Mouse (Mus musculus) urinary bladder, postnatal 14 days (tissue): ENCODE data around the gene Prune1.
A peak's percentile ranks its signal among the peaks of the same experiment; 100 is the strongest.

Experiments used
- DNase-seq: peaks from one replicate; pipeline ENCODE4 v3.0.0; 2021; ENCODE audit warnings: low spot score

Gene Prune1

DNA sequence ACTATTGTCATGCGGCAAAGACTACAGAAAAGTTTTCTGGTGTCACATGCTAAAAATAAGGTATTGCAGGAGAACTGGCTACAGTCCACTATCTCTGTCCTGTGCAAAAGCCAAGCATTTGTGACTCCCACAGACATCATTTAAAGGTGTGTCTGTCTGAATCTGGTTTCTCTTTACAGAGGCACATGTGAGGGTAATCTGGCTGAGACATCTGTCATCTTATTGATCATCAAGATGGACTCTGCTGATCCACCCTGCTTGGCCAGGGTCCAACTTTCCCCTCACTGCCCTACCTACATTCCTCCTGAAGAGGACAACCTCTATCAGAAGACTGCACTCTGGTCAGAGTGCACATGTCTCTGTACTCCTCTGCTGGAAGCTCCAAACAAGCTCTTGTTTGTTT lies 4.7 kb downstream of the Prune1 start:
- peak; percentile 46 for DNase-seq

DNA sequence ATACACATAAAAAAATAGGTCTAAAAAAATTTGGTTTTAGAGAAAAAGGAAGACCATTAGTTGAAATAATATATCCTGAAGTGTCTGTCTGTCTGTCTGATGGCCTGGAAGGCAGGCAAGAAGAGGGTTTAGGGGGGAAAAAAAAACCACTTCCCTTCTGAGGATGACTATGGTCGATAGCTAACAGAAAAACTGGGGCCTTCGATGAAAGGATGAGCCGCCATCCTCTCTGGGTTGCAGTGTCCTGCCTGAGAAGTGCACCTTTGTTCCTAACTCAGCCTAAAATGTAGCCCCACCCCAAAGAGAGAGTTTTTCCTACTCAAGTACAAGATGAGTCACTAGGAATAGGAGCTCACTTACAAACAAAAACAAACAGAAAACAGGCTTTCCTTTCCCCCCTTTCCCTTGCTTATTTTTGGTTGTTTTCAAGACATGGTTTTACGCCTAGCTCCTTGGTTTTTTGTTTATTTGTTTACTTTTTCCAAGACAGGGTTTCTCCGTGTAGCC lies 5.4 kb downstream of the Prune1 start:
- no peak for DNase-seq

DNA sequence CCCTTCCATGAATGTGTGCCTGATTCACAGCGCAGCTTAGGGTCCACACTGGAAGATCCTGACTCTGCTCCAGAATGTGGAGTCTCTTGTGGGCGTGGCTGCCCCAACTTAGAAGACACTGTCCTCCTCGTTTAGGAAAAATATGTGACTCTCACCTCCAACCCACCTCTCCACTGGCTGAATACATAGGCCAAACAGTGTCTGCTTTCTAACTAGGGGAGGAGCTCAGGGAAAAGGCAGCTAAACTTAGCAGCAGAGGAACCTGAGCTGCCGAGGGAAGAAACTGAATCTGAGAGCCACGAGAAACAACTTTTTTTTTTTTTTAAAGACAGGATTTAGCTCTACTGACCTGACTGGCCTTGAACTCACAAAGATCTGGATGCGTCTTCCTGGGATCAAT lies 6.7 kb downstream of the Prune1 start:
- no peak for DNase-seq

DNA sequence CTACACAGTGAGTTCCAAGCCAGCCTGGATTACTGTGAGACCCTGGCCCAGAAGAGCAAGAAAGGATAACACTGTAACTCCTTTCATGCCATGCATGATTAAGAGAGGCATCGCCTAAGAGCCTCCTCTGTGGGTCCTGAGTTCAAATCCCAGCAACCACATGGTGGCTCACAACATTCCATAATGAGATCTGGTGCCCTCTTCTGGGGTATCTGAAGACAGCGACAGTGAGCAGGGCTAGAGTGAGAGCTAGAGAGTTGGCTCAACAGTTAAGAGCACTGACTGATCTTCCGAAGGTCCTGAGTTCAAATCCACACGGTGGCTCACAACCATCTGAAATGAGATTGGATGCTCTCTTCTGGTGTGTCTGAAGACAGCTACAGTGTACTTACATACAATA lies 7.4 kb downstream of the Prune1 start:
- no peak for DNase-seq

DNA sequence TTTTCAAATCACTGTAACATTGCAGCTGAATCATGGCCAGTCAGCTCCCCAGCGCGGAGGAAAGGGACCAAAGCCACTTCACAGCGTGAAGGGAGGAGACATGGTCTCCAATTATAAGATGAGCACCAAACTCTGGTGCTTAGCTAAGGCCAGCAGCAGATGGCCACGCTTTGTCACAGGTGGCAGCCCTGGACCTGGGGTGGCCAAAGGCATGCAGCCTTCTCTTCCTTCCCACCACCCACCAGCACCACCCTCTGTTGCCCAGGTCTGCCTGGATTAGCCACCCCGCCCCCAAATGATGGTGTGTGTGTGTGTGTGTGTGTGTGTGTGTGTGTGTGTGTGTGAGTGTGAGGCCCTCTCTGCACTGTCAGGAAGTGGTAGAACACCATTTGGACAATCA lies 8.4 kb downstream of the Prune1 start:
- DNase-seq, result no peak

DNA sequence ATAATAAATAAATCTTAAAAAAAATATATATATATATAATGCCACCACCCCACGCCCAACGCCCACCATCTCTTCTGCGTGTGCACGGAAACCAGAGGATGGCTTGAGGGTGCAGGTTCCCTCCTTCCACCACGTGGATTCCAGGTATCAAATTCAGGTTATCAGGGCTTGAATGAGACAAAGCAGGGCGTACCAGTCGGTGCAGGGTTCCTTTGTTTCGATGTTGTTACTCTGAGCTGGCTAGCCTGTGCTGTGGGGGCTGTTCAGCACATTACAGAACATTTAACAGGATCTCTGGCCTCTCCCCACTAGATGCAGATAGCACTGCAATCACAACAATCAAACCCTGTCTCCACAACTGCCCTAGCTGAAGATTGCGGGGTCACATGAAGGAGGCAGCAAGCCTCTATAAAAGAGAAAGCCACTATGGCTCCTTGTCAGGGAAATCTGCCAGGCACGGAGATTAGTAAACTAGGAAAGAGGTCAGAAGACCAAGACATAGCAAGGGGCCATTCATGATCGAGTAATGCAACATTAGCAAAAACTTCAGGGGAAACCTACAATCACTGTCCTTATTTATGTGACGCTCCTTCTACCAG lies 11.0 kb downstream of the Prune1 start:
- DNase-seq, result no peak

DNA sequence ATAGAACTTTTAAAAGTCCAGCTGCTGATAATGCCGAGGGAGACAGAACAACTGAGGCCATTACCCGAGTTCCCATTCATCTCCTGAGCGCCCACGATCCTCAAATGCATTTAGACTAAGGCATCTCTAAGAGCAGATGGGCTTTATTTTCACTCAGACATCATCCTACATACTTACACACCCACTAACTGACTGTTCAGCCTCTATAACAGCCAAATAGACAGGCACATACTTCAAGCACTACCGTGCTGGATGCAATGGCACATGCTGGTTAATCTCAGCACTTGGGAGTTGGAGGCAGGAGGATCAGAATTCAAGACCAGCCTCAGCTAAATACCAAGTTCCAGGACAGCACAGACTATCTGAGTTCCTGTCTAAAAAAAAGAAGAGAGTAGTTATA lies 12.1 kb downstream of the Prune1 start:
- DNase-seq, result no peak

DNA sequence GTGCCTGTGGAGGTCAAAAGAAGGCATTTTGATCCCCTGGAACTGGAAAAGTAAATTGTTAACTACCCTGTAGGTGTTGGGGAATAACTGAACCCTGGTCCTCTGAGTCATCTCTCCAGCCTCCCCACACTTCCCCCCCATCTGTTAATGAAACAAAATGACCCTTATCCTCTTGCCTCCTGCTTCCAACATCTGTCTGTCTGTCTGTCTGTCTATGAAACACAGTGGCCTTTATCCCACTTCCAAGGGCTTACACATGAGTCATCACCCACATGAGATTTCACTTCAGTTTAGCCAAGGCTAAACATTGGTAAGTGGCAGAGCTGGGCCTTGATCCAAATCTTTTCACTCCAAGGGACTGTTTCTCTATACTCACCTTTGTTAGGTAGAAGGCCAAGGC lies 14.0 kb downstream of the Prune1 start:
- DNase-seq, result no peak

DNA sequence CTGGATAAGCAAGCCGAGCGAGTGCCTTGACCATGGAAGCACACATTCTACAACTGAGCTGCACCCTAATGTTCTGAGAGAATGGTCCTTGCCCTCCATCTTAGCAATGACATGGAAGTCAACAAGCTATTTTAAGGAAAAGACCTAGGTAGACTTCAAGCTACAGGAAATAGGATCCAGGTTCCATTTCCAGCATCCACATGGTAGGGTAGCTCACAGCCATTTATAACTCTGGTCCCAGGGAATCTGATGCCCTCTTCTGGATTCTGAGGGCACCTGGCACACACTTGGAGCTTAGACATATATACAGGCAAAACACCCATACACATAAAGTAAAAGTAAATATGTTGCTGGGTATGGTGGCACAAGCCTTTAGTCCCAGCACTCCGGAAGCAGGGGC lies 15.8 kb downstream of the Prune1 start:
- DNase-seq, result no peak

DNA sequence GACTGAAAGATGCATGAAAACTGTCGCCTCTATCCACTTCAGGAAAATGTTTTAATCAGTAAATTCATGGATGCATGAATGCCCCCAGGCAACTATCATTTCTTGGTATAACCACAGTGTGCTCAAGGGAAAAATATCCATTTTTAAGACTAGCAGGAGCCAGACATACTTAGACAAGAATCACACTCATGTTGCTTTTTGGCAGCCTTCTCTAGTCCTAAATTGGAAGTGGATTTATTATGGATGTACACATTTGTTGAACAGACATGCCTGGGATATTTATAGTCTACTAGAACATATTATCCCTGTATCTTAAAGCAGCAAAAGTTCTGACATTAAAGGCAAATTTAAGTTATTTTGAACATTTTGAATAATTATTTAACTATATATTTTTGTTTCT lies 17.2 kb downstream of the Prune1 start:
- no peak for DNase-seq

DNA sequence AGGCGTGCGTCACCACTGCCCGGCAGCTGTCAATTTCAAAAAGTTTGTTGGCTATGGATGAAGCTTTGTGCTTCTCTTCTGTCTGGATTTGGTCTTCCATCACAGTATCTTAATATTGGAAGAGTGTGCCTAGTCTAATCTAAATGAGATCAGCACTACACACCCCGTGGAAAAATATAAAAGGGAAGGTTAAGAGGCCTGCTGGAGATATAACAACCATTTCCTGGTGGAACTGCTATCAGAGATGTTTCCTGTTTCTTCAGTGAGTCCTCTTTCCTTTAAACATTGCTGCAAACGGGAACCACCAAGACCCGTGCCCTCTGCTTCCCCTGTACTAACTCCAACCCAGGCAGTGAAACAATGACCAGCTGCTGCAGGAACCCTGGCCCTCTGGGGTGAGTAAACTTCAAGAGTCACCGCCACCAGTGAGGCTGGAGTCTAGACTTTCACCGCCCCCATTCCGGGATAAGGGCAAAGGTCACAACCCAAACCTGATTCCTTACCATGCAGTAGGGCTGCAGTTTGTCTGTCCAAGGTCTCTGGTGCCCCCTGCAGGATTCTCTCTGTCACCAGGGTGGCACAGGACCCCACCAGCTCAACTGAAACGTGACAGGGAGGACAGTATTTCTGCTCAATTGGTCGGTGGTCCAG lies 18.7 kb downstream of the Prune1 start:
- peak; percentile 73 for DNase-seq

DNA sequence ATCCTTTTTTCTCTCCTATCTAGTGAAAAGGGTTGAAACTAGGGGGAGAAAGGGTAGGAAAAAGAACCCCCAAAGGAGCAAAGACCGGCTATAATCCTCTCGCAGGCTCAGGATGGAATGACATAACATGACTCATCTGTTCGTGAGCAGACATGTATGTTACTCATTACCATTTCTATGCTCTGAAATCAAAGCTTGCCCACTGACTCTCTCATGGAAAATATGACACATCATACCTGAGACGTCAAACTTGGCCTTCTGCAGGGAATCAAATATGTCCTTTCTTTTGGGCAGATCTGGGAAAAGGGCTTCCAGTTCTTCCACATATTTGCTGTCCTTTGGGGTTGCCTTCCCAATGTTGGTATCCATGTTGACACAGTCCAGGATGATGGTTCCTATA lies 19.9 kb downstream of the Prune1 start:
- DNase-seq, result no peak

DNA sequence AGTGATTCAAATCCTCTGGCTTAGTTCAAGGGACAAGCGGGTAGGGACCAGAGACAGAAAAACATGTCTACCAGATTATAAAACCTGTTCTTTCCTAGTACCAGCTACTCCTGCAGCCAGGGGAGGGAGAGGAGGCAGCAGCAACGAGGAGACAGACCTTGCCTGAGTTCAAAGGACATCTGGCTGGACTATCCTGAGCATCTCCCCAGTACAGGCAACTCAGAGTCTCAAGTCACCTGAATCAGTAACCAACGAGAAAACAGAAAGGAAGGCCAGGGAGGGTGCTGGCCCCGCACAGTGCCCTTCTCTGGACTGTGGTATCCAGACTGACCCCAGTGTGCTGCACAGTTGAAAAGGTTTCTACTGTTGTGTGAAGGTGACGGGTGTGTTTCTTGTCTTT lies 24.9 kb downstream of the Prune1 start:
- no peak for DNase-seq

DNA sequence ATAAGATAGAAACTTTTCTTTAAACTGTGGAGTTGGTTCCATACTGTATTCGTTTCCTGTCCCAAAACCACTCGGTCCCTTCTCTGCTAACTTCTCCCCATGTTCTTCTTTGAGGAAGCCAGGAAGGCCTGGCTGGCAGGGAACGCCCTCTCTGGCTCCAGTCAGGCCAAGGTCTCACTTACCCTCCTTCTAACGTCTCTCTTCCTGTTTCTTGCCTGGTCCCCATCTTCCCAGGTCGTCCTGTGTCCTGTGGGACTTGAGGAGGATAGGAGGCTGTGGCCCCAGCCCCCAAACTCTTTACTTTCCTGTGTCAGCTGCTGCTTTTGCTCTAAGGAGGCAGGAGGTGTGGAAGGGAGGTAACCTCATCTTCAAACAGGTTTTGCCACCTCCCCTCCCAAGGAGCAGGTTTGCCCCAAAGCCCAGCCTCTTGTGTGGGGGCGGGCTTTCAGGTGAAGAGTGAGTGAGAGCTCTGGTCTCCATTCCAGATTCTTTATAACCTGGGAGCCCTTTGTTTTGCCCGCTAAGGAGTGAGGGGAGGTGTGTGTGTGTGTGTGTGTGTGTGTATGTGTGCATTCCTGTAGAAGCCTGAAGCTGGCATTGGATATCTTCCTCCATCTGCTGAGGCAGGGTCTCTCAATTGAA lies 31.0 kb downstream of the Prune1 start, which contains the start of gene Bnipl:
TSS of gene Bnipl (minus strand) at position 411 of the 642 bp plus-strand sequence.
- DNase-seq, result peak; percentile 55

DNA sequence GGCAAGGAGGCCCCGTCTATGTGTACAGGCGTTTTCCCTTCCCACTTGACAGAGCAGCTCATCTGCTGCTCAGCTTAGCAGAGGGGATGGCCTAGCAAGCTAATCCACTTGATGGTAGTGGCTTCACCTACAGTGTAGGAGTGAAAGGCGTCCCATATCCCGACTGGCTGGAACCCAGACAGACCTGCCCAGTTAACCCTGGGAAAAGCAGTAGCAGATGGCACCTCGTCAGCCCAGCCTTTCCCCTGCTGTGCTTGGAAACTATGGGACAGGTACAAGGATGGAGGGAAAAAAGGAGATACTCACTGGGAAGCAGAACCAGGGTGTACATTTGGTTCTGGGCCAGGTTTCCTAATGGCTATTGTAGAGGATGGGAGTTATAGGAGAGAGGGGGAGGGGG lies 31.5 kb downstream of the Prune1 start:
- no peak for DNase-seq

DNA sequence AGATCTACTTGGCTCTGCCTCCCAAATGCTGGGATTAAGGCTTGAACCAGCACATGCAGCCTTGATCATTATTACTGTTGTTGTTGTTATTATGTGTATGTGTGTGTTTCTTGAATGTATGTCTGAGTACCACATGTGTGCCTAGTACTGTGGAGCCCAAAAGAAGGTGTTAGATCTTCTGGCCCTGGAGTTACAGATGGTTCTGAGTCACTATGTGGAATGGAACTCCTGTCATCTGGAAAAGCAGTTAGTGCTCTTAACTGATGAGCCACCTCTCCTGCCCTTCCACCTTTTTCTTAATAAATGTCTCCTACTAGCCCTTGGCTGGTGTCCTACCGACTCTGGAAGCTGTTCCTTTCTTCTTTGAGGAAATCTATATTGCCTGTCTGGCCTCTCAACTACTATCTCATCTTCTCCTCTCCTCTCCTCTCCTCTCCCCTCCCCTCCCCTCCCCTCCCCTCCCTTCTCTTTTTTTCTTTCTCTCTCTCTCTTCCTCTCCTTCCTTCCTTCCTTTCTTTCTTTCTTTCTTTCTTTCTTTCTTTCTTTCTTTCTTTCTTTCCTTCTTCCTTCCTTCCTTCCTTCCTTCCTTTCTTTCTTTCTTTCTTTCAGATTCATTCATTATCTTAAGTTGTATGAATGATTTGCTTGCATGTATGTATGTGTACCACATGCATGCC lies 34.1 kb downstream of the Prune1 start:
- no peak for DNase-seq

DNA sequence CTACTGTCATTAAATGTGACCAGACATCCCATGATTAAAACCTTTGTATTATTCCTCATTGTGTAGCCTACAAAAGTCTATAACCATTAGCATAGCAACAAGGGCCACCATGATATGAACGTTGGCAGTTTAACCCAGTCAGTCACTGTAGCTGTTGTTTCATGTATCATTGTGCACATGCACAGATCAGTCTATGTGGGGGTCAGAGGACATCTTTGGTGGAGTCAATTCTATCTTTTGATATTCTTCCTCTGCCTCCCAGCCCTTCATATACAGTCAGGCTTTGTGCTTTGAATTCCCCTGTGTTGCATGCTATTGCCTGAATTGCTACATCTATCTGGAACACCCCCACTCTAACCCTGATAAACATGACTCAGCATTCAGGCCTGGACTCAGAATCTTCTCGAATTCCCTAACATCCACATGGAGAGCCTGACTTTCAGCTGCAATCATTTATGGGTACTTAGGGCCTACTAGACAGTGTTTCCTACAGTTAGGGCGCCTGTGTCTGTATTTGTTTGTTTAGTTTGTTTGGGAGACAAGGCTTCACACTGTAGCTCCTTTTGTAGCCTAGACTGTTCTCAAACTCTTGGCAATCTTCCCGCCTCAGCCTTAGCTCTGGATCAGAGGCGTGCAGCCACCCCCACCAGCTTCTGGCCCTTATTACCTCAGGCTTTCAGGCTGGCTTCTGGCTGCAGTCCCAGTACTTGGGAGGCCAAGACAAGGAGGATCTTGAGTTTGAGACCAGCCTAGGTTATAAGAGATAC lies 35.2 kb downstream of the Prune1 start:
- DNase-seq, result peak; percentile 59

DNA sequence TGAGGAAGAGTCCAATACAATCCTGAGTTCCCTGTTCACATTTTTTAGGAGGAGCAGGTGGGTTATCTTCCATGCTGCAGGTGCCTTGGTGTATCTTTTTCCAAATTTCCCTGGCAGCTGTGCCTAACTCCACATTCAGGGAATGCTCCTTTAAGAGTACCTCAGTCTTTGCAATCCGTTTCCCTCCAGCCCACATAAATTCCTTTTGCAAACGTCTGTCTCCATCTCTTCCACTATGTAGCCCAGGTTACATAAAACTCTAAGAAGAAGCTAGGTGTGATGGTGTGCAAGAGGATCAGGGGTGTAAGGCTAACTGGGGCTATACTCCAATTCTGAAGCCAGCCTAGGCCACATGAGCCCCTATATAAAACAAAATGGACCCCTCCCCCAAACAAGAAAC lies 38.8 kb downstream of the Prune1 start:
- no peak for DNase-seq

DNA sequence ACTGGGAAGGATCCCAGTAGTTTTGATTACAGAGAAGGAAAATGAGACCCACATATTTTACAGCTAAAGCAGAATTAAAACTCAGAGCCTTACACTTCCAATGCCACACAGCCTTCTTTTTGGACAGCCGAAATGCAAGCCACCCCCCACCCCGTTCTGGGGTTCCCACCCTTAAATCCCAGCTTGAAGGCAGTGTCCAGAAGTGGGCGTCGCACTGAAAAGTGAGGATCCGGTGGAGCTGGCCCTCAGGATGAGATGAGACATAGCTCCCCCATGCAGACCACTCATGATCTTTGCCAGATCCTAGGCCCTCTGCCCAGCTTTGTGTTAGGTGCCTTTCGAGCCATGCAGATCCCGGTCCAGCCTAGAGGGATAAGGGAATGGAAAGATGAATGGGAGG lies 40.4 kb downstream of the Prune1 start, which contains the start of gene Gm128:
TSS of gene Gm128 (minus strand) at position 101 of the 400 bp plus-strand sequence.
- no peak for DNase-seq

DNA sequence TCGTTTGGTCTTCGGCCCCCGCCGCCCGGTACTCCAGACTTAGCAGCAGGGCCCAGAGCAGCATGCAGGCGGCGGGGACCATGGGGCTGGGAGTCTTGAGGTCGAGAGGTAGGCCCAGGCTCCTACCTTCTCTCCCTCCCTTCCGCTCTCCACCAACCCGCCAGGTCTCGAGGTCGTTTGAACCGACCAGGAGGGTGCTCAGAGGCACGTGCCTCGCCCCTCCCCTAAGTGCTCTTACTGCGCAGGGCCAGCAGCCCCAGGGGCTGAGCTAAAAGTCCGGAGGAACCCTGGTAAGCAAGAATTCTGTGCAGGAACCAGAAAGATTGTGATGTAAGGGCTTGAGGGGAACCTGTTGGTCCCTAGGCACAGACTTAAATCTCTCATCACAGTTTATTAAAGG lies 41.0 kb downstream of the Prune1 start:
- DNase-seq, result no peak

DNA sequence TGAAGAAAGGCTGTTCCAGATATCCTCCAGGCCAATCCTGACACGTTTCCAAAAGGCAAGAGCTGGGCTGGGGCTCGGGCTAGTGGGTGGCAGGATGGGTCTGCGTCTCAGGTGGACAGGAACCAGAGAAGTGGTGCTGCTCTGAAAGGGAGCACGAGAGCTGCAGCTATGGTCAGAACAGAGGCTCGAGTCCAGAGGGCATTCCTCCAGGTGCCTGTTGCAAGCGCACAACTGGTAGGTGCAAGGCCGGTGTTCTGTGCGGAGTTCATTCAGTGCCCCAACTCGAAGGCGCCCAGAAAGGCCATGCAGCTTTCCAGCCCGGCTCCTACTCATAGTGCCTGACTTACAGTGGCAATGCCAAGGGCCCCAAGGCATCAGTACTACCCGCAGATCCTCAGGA lies 41.9 kb downstream of the Prune1 start:
- no peak for DNase-seq

DNA sequence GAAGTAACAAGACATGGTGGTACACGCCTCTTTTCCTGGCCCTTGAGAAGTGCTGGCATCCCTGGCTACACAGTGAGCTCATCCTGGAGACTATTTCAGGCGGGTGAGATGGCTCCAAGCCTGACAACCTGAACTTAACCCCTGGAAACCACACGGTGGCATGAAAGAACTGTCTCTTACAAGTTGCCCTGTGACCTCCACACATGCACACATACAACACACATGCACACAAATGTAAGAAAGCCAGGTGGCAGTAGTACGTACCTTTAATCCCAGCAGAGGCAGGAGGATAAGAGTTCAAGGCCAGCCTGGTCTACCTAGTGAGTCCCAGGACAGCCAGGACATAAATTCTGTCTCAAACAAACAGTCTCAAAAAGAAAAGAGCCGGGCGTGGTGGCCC lies 42.9 kb downstream of the Prune1 start:
- no peak for DNase-seq
